8 mouse cellular contexts compared by ENCODE assay signal in the genomic region with DNA sequence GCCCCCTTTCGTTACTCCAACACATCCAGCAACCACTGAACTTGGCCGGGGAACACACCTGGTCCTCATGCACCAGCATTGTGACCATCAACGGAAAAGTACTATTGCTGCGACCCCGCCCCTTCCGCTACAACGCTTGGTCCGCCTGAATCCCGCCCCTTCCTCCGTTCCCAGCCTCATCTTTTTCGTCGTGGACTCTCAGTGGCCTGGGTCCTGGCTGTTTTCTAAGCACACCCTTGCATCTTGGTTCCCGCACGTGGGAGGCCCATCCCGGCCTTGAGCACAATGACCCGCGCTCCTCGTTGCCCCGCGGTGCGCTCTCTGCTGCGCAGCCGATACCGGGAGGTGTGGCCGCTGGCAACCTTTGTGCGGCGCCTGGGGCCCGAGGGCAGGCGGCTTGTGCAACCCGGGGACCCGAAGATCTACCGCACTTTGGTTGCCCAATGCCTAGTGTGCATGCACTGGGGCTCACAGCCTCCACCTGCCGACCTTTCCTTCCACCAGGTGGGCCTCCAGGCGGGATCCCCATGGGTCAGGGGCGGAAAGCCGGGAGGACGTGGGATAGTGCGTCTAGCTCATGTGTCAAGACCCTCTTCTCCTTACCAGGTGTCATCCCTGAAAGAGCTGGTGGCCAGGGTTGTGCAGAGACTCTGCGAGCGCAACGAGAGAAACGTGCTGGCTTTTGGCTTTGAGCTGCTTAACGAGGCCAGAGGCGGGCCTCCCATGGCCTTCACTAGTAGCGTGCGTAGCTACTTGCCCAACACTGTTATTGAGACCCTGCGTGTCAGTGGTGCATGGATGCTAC. TPM values are rescaled to one million over a fixed set of nuclear protein-coding genes. Genes with fewer than 3 reads are reported as not detected.
A peak's percentile ranks its signal among the peaks of the same experiment; 100 is the strongest.
DNase-seq lines count a peak whose midpoint lies in the region; ATAC-seq lines count a peak whose summit lies in the region.

A gene (plus strand): TSS at position 167 of the 805 bp plus-strand sequence.

- no peaks in the 10 kb centered on the region for H3K9me3 ChIP-seq in intestine, embryonic 16.5 days (ENCODE audit: control insufficient read depth, low read length)
- H3K9me3 ChIP-seq in limb, embryonic 15.5 days, result no peaks in the 10 kb centered on the region
- H3K9me3 ChIP-seq in midbrain, embryonic 16.5 days (replicated peaks; ENCODE audit: control insufficient read depth, low read length, poor library complexity, severe bottlenecking), result no peaks in the 10 kb centered on the region

- peak within 1 kb of the TSS; percentile 65 for H3K4me3 ChIP-seq in intestine, embryonic 16.5 days (ENCODE audit: low read length)
- peak within 1 kb of the TSS; percentile 63 for H3K4me3 ChIP-seq in limb, embryonic 15.5 days
- peak within 1 kb of the TSS; percentile 52 for H3K4me3 ChIP-seq in midbrain, embryonic 16.5 days (ENCODE audit: low read depth, low read length)

- no peaks in the 10 kb centered on the region for H3K27me3 ChIP-seq in intestine, embryonic 16.5 days (replicated peaks; ENCODE audit: control insufficient read depth, insufficient read depth, low read length)
- H3K27me3 ChIP-seq in limb, embryonic 15.5 days, result no peaks in the 10 kb centered on the region
- no peaks in the 10 kb centered on the region for H3K27me3 ChIP-seq in midbrain, embryonic 16.5 days (ENCODE audit: control insufficient read depth, insufficient read depth, low read depth, low read length)

- peak; percentile 91 for ATAC-seq in intestine, embryonic 16.5 days
- ATAC-seq in limb, embryonic 15.5 days (ENCODE audit: insufficient number of reproducible peaks, low FRiP score, low TSS enrichment, low read depth), result peak; percentile 80
- peak; percentile 90 for ATAC-seq in midbrain, embryonic 16.5 days

- 8% methylated on average over 47 of the region's 47 CpGs for WGBS in intestine, embryonic 16.5 days
- WGBS in limb, embryonic 15.5 days, result 8% methylated on average over 47 of the region's 47 CpGs
- WGBS in midbrain, embryonic 16.5 days, result 11% methylated on average over 47 of the region's 47 CpGs

- peak within 1 kb of the TSS; percentile 97 for H3K4me2 ChIP-seq in intestine, embryonic 16.5 days (ENCODE audit: low read depth, low read length)
- peak within 1 kb of the TSS; percentile 94 for H3K4me2 ChIP-seq in limb, embryonic 15.5 days
- peak within 1 kb of the TSS; percentile 89 for H3K4me2 ChIP-seq in midbrain, embryonic 16.5 days (ENCODE audit: low read length)

- peak within 1 kb of the TSS; percentile 70 for H3K27ac ChIP-seq in intestine, embryonic 16.5 days (ENCODE audit: low read length)
- no peak within 1 kb of the TSS; the same call in 1 of the 2 replicates for H3K27ac ChIP-seq in limb, embryonic 15.5 days
- H3K27ac ChIP-seq in midbrain, embryonic 16.5 days (ENCODE audit: low read length), result peak within 1 kb of the TSS; percentile 38; the same call in 1 of the 2 replicates

- peak; percentile 34 for DNase-seq in gastrocnemius, postnatal 10 days
- DNase-seq in gastrocnemius, adult 18-20 months (ENCODE audit: low spot score), result no peak
- DNase-seq in cerebellum, postnatal 10 days, result peak; percentile 18 to 73
- peak; percentile 37 to 41 for DNase-seq in frontal cortex, postnatal 36 days (ENCODE audit: low spot score in 2 of 2)
- DNase-seq in spleen, postnatal 4 days (ENCODE audit: low spot score in 2 of 2), result peak; percentile 42 to 71

- peaks cover 9% of the 10 kb centered on the region for H3K4me1 ChIP-seq in intestine, embryonic 16.5 days (ENCODE audit: control insufficient read depth, insufficient read depth, low read length)
- peaks cover 27% of the 10 kb centered on the region for H3K4me1 ChIP-seq in limb, embryonic 15.5 days
- H3K4me1 ChIP-seq in midbrain, embryonic 16.5 days (ENCODE audit: control insufficient read depth, insufficient read depth, low read length), result peaks cover 11% of the 10 kb centered on the region

- peak within 1 kb of the TSS; percentile 79 for H3K9ac ChIP-seq in intestine, embryonic 16.5 days (ENCODE audit: low read depth, low read length)
- H3K9ac ChIP-seq in limb, embryonic 15.5 days, result peak within 1 kb of the TSS; percentile 67
- peak within 1 kb of the TSS; percentile 74 for H3K9ac ChIP-seq in midbrain, embryonic 16.5 days (ENCODE audit: low read depth, low read length)

- no peaks in the 10 kb centered on the region for H3K36me3 ChIP-seq in intestine, embryonic 16.5 days (ENCODE audit: control insufficient read depth, insufficient read depth, low read length)
- H3K36me3 ChIP-seq in limb, embryonic 15.5 days, result 0 out of 2 replicates have a peak, but pooled peaks cover under 1% of the 10 kb centered on the region
- no peaks in the 10 kb centered on the region for H3K36me3 ChIP-seq in midbrain, embryonic 16.5 days (ENCODE audit: control insufficient read depth, insufficient read depth, low read length)

RNA-seq across cellular contexts. Expression of the gene that starts here (rescaled TPM):
- total RNA-seq in gastrocnemius, postnatal 10 days (2021), result under 1 TPM; 0.70 to 0.79 TPM
- under 1 TPM in 1 of 2 experiments, not detected in 1; 0.07 TPM for total RNA-seq in gastrocnemius, adult 18-20 months (2021)
- polyA plus RNA-seq in intestine, embryonic 16.5 days (2015; fragmentation: Nextera tagmentation; extraction: Ambion mirVana), result 8.0 and 9.8 TPM in 2 replicates
- 4.0 and 4.8 TPM in 2 replicates for polyA plus RNA-seq in limb, embryonic 15.5 days (2015; fragmentation: Nextera tagmentation; extraction: Ambion mirVana)
- polyA plus RNA-seq in midbrain, embryonic 16.5 days (2015; fragmentation: Nextera tagmentation; extraction: Ambion mirVana), result 6.2 and 8.5 TPM in 2 replicates

Comparison
In these comparisons a context has a peak if more than half of its experiments do, and no peak if none do; other contexts are left out.
1. Peak in DNase-seq in gastrocnemius, postnatal 10 days; RNA of the gene not detected or under 1 TPM.